Mouse (Mus musculus) brain, adult 2 months (tissue): Measurements from ENCODE around the gene Acod1.

Experiments
- DNase-seq: peaks from one replicate; pipeline ENCODE4 v3.0.0; 2011; ENCODE audit warnings: low read depth, low spot score

Gene Acod1

DNA sequence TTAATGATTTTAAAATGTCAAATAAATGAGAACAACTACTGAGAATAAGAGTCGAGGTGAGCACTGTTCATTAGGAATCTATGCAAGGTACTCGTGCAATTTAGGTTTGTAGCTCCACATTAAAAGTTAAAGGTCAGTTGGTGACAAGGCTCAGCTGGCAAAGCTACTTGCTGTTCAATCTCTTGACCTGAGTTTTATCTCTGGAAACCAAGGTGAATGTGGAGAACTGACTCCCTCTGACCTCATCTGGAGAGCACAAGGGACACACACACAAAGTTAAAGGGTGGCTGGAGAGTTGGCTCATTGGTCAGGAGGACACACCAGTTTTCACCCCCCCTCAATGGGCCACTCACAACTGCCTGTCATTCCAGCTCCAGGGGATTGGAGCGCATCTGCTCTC is 54.4 kb downstream of the Acod1 start:
- DNase-seq: no peak

DNA sequence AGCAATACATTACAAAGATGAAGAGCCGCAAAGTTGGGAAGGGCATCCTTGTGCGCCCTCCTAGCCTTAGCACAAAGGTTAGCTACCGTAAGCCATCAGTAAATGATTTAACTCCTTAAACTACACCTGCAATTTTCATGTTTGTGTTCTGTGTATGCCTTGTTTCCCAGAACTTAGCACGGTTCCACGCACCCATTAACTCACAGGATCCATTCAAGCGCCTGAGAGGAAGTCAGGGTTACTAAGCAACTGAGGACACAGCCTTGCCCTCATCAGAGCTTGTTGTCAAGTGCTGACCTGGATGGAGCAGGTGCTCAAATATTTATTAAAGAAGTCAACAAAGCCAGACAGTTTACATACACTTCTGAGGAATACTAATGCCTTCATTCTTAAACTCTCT is 55.5 kb downstream of the Acod1 start:
- no peak for DNase-seq

DNA sequence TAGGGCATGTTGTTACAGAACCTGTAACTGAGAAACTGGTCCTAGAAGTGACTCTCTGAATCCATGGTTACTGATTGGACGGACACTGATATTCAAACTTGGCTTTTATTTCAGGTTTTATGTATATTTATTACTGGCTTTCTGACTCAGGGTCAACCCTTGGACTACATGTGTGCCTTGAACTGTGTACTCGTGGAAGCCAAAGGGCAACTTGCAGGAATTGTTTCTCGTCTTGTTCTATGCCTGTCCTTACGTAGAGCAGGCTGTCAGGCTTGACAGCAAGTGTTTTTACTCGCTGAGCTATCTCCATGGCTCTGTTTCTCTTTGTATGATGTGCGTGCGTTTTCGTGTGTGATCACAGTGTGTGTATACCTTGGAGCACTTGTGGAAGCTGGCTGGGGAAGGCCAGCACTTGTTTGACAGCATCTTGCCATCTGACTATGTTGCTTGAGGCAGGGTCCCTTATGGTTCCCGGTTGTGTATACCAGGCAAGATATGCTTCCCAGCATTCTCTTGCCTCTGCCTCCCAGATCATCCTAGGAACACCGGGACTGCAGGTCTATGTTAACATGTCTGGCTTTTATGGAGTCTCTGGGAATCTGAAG is 56.1 kb downstream of the Acod1 start:
- DNase-seq: no peak
